Mouse (Mus musculus) duodenum, adult 2 months (tissue): ENCODE results near the gene Zc3h12a. TPM values are rescaled to one million over a fixed set of nuclear protein-coding genes. Genes with fewer than 3 reads are reported as not detected.

Source experiments
- polyA plus RNA-seq: library from polyadenylated mRNA; depleted of rRNA; stranded (reverse); fragments of >200 nt; gene quantifications from 2 replicates; pipeline ENCODE4 v1.2.3, GENCODE M21; 2012; ENCODE audit warnings: low replicate concordance; rRNA removed

The Zc3h12a gene
- 24.1 and 33.9 TPM in 2 replicates for polyA plus RNA-seq

DNA sequence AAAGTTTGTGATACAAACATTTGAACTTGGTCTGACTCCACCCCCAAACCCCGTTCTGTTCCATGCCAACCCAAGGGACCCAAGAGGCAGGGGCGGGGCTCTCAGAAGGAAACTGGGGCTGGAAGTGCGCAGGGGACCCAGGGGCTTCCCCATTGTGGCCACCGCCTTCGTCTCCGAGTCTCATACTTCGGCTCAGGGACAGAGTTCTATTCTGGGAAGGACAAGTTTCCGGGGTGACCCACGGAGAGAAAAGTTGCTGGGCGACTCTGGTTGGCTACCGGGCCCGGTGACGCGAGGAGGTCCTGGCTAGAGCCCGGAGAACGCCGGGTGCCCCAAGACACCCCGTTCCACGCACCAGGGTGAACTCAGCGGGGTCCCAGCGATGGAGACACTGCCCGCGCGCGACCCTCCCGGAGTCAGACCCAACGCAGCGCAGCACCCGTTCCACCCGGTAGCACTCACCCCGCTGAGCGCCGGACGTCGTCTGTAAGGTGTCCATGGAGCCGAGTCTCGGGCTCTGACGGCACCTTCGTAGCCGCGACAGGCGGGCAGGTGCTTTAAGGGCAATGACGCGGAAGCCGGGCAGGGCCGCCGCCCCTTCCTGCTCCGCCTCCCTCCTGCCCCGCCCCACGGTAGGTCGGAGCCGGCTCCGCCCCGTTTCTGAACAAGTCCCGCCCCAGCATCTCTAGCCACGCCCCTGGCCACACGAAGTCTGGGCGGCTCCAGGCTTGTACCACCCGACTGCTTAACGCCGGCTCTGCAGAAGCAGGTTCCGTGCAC is at the start of gene Zc3h12a:
Gene Zc3h12a (minus strand): TSS at position 536 of the 780 bp plus-strand sequence.

DNA sequence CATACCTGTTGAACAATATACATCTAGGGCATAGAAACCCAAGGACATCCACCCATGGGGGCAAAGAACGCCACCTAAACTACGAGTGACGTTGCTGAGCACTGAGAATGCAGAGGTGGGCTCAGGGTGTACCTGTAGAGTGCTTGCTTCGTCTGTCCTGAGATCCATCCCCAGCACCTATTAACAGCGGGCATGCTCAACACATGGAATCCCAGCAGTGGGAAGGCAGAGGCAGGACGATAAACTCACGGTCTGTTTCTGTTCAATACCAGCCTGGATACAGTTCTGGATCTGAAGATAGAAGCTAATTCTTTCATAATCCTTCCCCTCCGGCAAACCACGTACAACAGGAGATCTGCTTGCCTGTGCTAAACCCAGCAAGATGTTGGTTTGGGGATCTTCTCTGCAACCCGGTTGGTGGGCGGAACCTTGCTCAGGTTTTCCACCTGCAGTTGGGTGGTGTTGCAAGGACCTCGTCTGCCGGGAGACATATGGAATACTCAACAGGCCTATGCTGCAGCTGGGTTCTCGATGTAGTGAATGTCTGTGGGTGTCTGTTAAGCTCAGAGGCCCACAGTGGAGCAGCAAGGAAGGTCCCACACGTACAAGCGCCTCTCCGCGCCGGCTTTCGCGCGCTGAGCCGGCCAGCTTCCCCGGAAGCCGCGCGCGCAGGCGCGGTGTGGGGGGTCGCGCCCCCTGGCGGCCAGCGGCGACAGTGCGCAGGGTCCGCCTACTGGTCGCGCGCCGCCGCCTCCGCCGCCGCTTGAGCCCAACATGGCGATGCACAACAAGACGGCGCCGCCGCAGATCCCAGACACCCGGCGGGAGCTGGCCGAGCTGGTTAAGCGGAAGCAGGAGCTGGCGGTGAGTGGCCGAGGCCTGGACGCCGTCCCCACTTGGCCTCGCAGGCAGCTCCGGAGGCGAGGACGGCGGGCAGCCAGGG is 43.0 kb downstream of the Zc3h12a start, which contains the start of gene Meaf6:
Gene Meaf6 (plus strand): TSS at position 732 of the 943 bp plus-strand sequence.

Other genes starting within 250 kb of the Zc3h12a start
- not detected in 2 replicates for gene Epha10, start 246.9 kb downstream of the Zc3h12a start, polyA plus RNA-seq
- 7.5 and 13.1 TPM in 2 replicates for gene 9930104L06Rik, start 190.8 kb downstream of the Zc3h12a start, polyA plus RNA-seq
- 14.9 and 15.1 TPM in 2 replicates for gene Cdca8, start 188.5 kb downstream of the Zc3h12a start, polyA plus RNA-seq
- 2.7 TPM in 2 replicates for gene Rspo1, start 141.4 kb downstream of the Zc3h12a start, polyA plus RNA-seq
- 2.5 and 3.3 TPM in 2 replicates for gene Gnl2, start 111.3 kb downstream of the Zc3h12a start, polyA plus RNA-seq
- not detected in 2 replicates for gene Dnali1, start 62.1 kb downstream of the Zc3h12a start, polyA plus RNA-seq
- gene Snip1, start 61.2 kb downstream of the Zc3h12a start, polyA plus RNA-seq = 4.3 and 5.0 TPM in 2 replicates
- 4.0 and 5.3 TPM in 2 replicates for gene Meaf6, start 42.7 kb downstream of the Zc3h12a start, polyA plus RNA-seq